9 mouse cellular contexts compared by ENCODE assay signal in genomic region chr4:135768572-135769526, GRCm38 (mm10). TPM values are rescaled to one million over a fixed set of nuclear protein-coding genes. Genes with fewer than 3 reads are reported as not detected.
DNase-seq lines count a peak whose midpoint lies in the region; ATAC-seq and TF ChIP-seq lines count a peak whose summit lies in the region.
"Had no signal": no experiment of that assay in that cellular context is flagged by ENCODE, and none has a peak within 500 bp of the region (broad histone marks: within the 10 kb centered on the region; RNA-seq: fewer than 3 reads in every experiment).

No protein-coding gene starts in this region.

- H3K27ac ChIP-seq in kidney, postnatal 0 days, result no peak overlapping the region
- H3K27ac ChIP-seq in kidney, embryonic 14.5 days (ENCODE audit: low read depth, low read length), result no peak overlapping the region
- H3K27ac ChIP-seq in ES-Bruce4 (ENCODE audit: insufficient read depth, low read length), result no peak overlapping the region
- no peak overlapping the region for H3K27ac ChIP-seq in olfactory bulb, adult 2 months (ENCODE audit: insufficient read depth, low read depth, low read length)
- H3K27ac ChIP-seq: limb, embryonic 15.5 days had no signal

- H3K9ac ChIP-seq in kidney, postnatal 0 days (ENCODE audit: low read depth, low read length), result no peak overlapping the region
- no peak overlapping the region for H3K9ac ChIP-seq in kidney, embryonic 14.5 days (ENCODE audit: low read depth, low read length)
- H3K9ac ChIP-seq in ES-Bruce4 (ENCODE audit: low read depth, poor library complexity, severe bottlenecking), result no peak overlapping the region
- H3K9ac ChIP-seq: limb, embryonic 15.5 days had no signal

- no peaks in the 10 kb centered on the region for H3K4me1 ChIP-seq in kidney, postnatal 0 days (replicated peaks; ENCODE audit: insufficient read depth, low read length)
- no peaks in the 10 kb centered on the region for H3K4me1 ChIP-seq in kidney, embryonic 14.5 days (ENCODE audit: control insufficient read depth, insufficient read depth, low read length)
- H3K4me1 ChIP-seq in ES-Bruce4 (ENCODE audit: control insufficient read depth, insufficient read depth, low read length), result no peaks in the 10 kb centered on the region
- no peaks in the 10 kb centered on the region for H3K4me1 ChIP-seq in olfactory bulb, adult 2 months (ENCODE audit: control insufficient read depth, insufficient read depth, low read length)
- H3K4me1 ChIP-seq: limb, embryonic 15.5 days had no signal

- H3K36me3 ChIP-seq in kidney, postnatal 0 days (ENCODE audit: insufficient read depth, low read length), result no peaks in the 10 kb centered on the region
- H3K36me3 ChIP-seq in kidney, embryonic 14.5 days (ENCODE audit: control insufficient read depth, insufficient read depth, low read length), result no peaks in the 10 kb centered on the region
- no peaks in the 10 kb centered on the region for H3K36me3 ChIP-seq in ES-Bruce4 (ENCODE audit: control insufficient read depth, insufficient read depth, low read length, poor library complexity, severe bottlenecking)
- H3K36me3 ChIP-seq: limb, embryonic 15.5 days had no signal

- no peak for TF ChIP-seq EP300 in ES-Bruce4 (IDR thresholded peaks at IDR 0.05; ENCODE audit: insufficient read depth, low read depth, low read length)

- no peak overlapping the region for H3K4me3 ChIP-seq in kidney, postnatal 0 days (replicated peaks; ENCODE audit: low read depth, low read length)
- no peak overlapping the region for H3K4me3 ChIP-seq in kidney, embryonic 14.5 days (ENCODE audit: low read length)
- no peak overlapping the region for H3K4me3 ChIP-seq in ES-Bruce4 (ENCODE audit: low read depth, low read length)
- no peak overlapping the region for H3K4me3 ChIP-seq in olfactory bulb, adult 2 months (ENCODE audit: insufficient read depth, low read depth, low read length)
- H3K4me3 ChIP-seq: limb, embryonic 15.5 days had no signal

- H3K9me3 ChIP-seq in kidney, postnatal 0 days (replicated peaks; ENCODE audit: low read length), result no peaks in the 10 kb centered on the region
- no peaks in the 10 kb centered on the region for H3K9me3 ChIP-seq in kidney, embryonic 14.5 days (ENCODE audit: control insufficient read depth, low read length)
- no peaks in the 10 kb centered on the region for H3K9me3 ChIP-seq in ES-Bruce4 (replicated peaks; ENCODE audit: control insufficient read depth, insufficient read depth, low read length, poor library complexity, severe bottlenecking)
- H3K9me3 ChIP-seq: limb, embryonic 15.5 days had no signal

- peak; percentile 74 for TF ChIP-seq CTCF in kidney, postnatal 0 days (IDR thresholded peaks at IDR 0.05; ENCODE audit: low read depth)
- peak; percentile 88 for TF ChIP-seq CTCF in ES-Bruce4 (IDR thresholded peaks at IDR 0.05; ENCODE audit: low read depth, low read length)
- TF ChIP-seq CTCF in olfactory bulb, adult 2 months (IDR thresholded peaks at IDR 0.05; ENCODE audit: insufficient read depth, low read depth, low read length), result peak; percentile 25; the same call in 1 of the 2 replicates

- WGBS in kidney, postnatal 0 days, result 55% methylated on average over 14 of the region's 14 CpGs
- WGBS in kidney, embryonic 14.5 days, result 57% methylated on average over 14 of the region's 14 CpGs
- 70% methylated on average over 14 of the region's 14 CpGs for whole genome bisulfite sequencing in olfactory bulb, adult 2 months

- TF ChIP-seq POLR2A in ES-Bruce4 (IDR thresholded peaks at IDR 0.05; ENCODE audit: insufficient read depth, low read length), result no peak
- no peak for TF ChIP-seq POLR2A in olfactory bulb, adult 2 months (IDR thresholded peaks at IDR 0.05; ENCODE audit: insufficient read depth, low read depth, low read length)

- H3K27me3 ChIP-seq in kidney, postnatal 0 days (ENCODE audit: insufficient read depth, low read length), result no peaks in the 10 kb centered on the region
- no peaks in the 10 kb centered on the region for H3K27me3 ChIP-seq in kidney, embryonic 14.5 days (ENCODE audit: control insufficient read depth, insufficient read depth, low read length)
- no peaks in the 10 kb centered on the region for H3K27me3 ChIP-seq in ES-Bruce4 (ENCODE audit: control insufficient read depth, insufficient read depth, low read length, poor library complexity, severe bottlenecking)
- H3K27me3 ChIP-seq: limb, embryonic 15.5 days had no signal

- peak; percentile 70 for DNase-seq in kidney, postnatal 0 days (ENCODE audit: low spot score)
- DNase-seq in adrenal gland, postnatal 36 days, result peak; percentile 58 to 75
- DNase-seq in kidney, postnatal 4 days, result peak; percentile 66 to 70

- H3K4me2 ChIP-seq in kidney, postnatal 0 days (ENCODE audit: low read length), result no peak overlapping the region
- no peak overlapping the region for H3K4me2 ChIP-seq in kidney, embryonic 14.5 days (replicated peaks; ENCODE audit: low read depth, low read length)
- H3K4me2 ChIP-seq: limb, embryonic 15.5 days had no signal

- no peak; the same call in 1 of the 2 replicates for ATAC-seq in kidney, postnatal 0 days (replicated peaks; ENCODE audit: low FRiP score, low read depth)
- no peak for ATAC-seq in kidney, embryonic 14.5 days (ENCODE audit: low FRiP score, low TSS enrichment)
- 0 out of 2 replicates have a peak, but pooled peaks have one; percentile 35 for ATAC-seq in erythroblast, adult 5-6 weeks (replicated peaks; ENCODE audit: low FRiP score, poor library complexity, severe bottlenecking)
- ATAC-seq in activated CD4-positive, CD25-positive, alpha-beta regulatory T cell, adult 4 months, result no peak

RNA-seq across cellular contexts. Expression of gene Myom3, which starts 9.3 kb away (rescaled TPM):
- 0.39 and 0.54 TPM in 2 replicates for polyA plus RNA-seq in kidney, postnatal 0 days (2015; fragmentation: Nextera tagmentation; extraction: Ambion mirVana)
- 0.06 and 0.35 TPM in 2 replicates for polyA plus RNA-seq in kidney, embryonic 14.5 days (2014; fragmentation: Nextera tagmentation; extraction: Ambion mirVana)
- polyA plus RNA-seq in ES-Bruce4 (2011; ENCODE audit: insufficient read depth, insufficient read length, low read depth, missing spikeins), result 0.33 TPM in 1 of 2 replicates, not detected in the other
- total RNA-seq in adrenal gland, postnatal 36 days (2021), result under 1 TPM; 0.16 to 0.33 TPM
- total RNA-seq in erythroblast, adult 5-6 weeks (2015; ENCODE audit: low replicate concordance), result not detected in 2 replicates
- 0.51 TPM in 1 of 2 replicates, not detected in the other for total RNA-seq in erythroblast, adult 5-6 weeks (2017; ENCODE audit: low replicate concordance)
- not detected in 2 replicates for polyA plus RNA-seq in olfactory bulb, adult 2 months (2012; ENCODE audit: insufficient read depth, insufficient read length, low replicate concordance, missing spikeins)
- not detected for polyA plus RNA-seq in activated CD4-positive, CD25-positive, alpha-beta regulatory T cell, adult 4 months (2017; shearing (Covaris generic))

RNA-seq across cellular contexts. Expression of gene Il22ra1, which starts 40.9 kb away (rescaled TPM):
- polyA plus RNA-seq in kidney, postnatal 0 days (2015; fragmentation: Nextera tagmentation; extraction: Ambion mirVana), result 0.04 and 0.08 TPM in 2 replicates
- polyA plus RNA-seq in kidney, embryonic 14.5 days (2014; fragmentation: Nextera tagmentation; extraction: Ambion mirVana), result not detected in 2 replicates
- not detected in 2 replicates for polyA plus RNA-seq in ES-Bruce4 (2011; ENCODE audit: insufficient read depth, insufficient read length, low read depth, missing spikeins)
- total RNA-seq in adrenal gland, postnatal 36 days (2021), result 1 to 10 TPM in 1 of 2 experiments, under 1 TPM in 1; 0.17 to 1.9 TPM
- not detected in 2 replicates for total RNA-seq in erythroblast, adult 5-6 weeks (2015; ENCODE audit: low replicate concordance)
- total RNA-seq in erythroblast, adult 5-6 weeks (2017; ENCODE audit: low replicate concordance), result not detected in 2 replicates
- not detected in 2 replicates for polyA plus RNA-seq in olfactory bulb, adult 2 months (2012; ENCODE audit: insufficient read depth, insufficient read length, low replicate concordance, missing spikeins)
- polyA plus RNA-seq in activated CD4-positive, CD25-positive, alpha-beta regulatory T cell, adult 4 months (2017; shearing (Covaris generic)), result not detected

Comparison
In these comparisons a context has a peak if more than half of its experiments do, and no peak if none do; other contexts are left out.
1. CTCF ChIP-seq: peak in every context shown above with its lines; median percentile 88 in ES-Bruce4; 74 in kidney, postnatal 0 days; 25 in olfactory bulb, adult 2 months.